Mouse (Mus musculus) heart, postnatal 0 days (tissue): ENCODE measurements around the gene Kcnj12.

ENCODE experiments used
- CTCF ChIP-seq: IDR thresholded peaks from 2 replicates; pipeline ENCODE4 v1.5.1; 2016; ENCODE audit warnings: antibody characterized with exemption, control low read depth, low read depth
- EP300 ChIP-seq: IDR thresholded peaks from 2 replicates; pipeline ENCODE4 v1.6.1; 2016; ENCODE audit warnings: antibody characterized with exemption, low read depth

DNA sequence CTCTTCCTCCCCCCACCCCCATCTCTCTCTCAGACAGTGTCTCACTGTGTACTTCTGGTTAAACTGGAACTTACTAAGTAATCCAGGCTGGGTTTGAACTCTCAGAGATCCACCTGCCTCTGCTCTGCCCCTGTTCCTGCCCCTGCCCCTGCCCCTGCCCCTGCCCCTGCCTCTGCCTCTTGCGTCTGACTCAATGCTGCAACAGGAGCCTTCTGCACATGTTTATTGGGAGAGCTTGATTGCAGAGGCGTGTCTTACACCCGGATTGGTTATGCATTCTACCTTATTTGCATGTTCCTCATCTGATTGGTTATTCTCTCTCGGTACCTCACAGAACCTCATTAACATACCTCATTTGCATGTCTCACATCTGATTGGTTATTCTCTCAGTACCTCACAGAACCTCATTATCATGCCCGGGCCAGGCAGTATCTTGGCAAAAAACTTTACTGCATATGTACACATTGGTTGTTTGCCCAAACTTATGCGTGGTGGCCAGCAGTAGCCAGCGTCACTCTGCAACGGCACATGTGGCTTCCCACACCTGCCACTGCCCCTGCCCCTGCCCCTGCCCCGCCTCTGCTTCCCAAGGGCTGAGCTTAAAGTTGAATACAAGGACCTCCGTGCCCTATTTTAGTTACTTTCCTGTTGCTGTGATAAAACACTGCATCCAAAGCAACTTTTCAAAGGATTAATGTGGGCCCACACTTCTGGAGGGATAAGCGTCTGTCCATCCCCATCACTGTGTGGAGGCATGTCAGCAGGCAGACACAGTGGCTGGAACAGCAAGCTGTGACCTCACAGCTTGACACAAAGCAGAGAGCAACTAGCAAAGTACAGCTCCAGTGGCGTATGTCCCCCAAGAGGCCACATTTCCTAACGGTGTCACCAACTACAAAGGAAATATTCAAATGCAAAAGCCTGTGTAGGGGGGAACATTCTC is 80.3 kb downstream of the Kcnj12 start:
- TF ChIP-seq CTCF: no peak
- no peak for TF ChIP-seq EP300
